Mouse (Mus musculus) lung, adult 2 months (tissue): ENCODE data around the gene Pomgnt1.

Experiments used
- CTCF ChIP-seq: fragments of 200-500 bp; IDR thresholded peaks from 2 replicates; pipeline ENCODE4 v1.5.1; 2011; ENCODE audit warnings: mild to moderate bottlenecking, low read length, control low read depth; ENCODE audit not compliant: insufficient read depth
- POLR2A ChIP-seq: fragments of 200-500 bp; IDR thresholded peaks from 2 replicates; pipeline ENCODE4 v1.6.1; 2011; ENCODE audit warnings: low read depth, mild to moderate bottlenecking, control low read depth, low read length, borderline replicate concordance; ENCODE audit errors: extremely low read depth

DNA sequence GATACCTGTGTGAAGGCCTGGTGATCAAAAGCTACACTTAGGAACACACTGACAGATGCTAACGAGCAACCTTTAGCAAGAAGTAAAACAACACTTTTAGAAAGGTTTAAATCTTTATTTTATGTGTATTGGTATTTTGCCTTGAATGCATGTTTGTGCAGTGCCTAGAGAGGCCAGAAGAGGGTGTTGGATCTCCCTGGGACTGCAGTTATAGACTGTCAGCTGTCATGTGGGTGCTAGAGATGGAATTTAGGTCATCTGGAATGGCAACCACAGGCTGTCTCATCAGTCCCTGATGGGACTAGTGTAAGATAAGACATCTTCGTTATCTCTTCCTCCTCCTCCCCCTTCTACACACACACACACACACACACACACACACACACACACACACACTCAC, 74.8 kb downstream of the Pomgnt1 start:
- TF ChIP-seq POLR2A (no peak), CTCF (no peak)
